Mouse (Mus musculus): ENCODE results near the gene Igsf21.

The Igsf21 gene

GRCm38 (mm10) chr4:140173746-140174399, 72.7 kb downstream of the Igsf21 start:
- POLR2A ChIA-PET, result interaction anchor here in 2 of 4 experiments (0.6 to 1.7 kb wide), 7 partner anchors 14 to 412 kb away, joined by 3 to 8 read pairs (median 3); no protein-coding TSS in a partner anchor
- CTCF ChIA-PET, result interaction anchor here (0.6 to 1.7 kb wide), 10 partner anchors 14 to 898 kb away, joined by 3 to 13 read pairs (median 5); no protein-coding TSS in a partner anchor

- POLR2A ChIA-PET, result interaction anchor here in 2 of 4 experiments (1.3 to 1.7 kb wide), 2 partner anchors 13 kb away, joined by 3 to 8 read pairs; no protein-coding TSS in a partner anchor
These were observed 73.5 kb downstream of the Igsf21 start for GRCm38 (mm10) chr4:140173084-140173483.

DNA sequence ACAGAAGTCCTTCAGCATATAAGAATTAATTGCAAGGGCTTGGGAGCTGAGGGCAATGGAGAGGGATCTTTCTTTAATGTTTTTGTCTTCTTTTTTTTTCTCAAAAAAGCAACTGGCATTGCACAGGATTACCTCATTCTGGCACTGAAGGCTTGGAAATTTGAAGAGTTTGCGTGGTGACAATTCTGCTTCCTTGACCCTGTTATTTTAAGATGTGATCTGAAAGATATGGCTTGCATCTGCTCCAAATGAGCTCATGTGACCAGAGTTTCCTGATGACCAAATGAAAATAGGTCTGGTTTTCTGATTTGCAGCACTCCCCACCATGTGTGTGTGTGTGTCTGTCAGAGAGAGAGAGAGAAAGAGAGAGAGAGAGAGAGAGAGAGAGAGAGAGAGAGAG, 74.7 kb downstream of the Igsf21 start:
- CTCF ChIA-PET, result interaction anchor here in 2 of 4 experiments (0.6 to 4.7 kb wide), 3 partner anchors 12 to 388 kb away, joined by 4 to 28 read pairs (median 5); no protein-coding TSS in a partner anchor
- POLR2A ChIA-PET, result interaction anchor here in 1 of 4 experiments (0.7 kb wide), 1 partner anchor 212 kb away, joined by 5 read pairs; no protein-coding TSS in a partner anchor

More at GRCm38 (mm10) chr4:140173084-140173483, 73.5 kb downstream of the Igsf21 start:
- CTCF ChIA-PET, result interaction anchor here in 3 of 4 experiments (1.2 to 1.7 kb wide), 3 partner anchors 13 to 20 kb away, joined by 4 to 7 read pairs (median 6); no protein-coding TSS in a partner anchor

GRCm38 (mm10) chr4:140171189-140171588, 75.4 kb downstream of the Igsf21 start:
- ChIA-PET CTCF (interaction anchor here in 3 of 4 experiments (1.1 to 4.7 kb wide), 4 partner anchors 11 to 18 kb away, joined by 3 to 28 read pairs (median 4); no protein-coding TSS in a partner anchor), POLR2A (interaction anchor here in 1 of 4 experiments (0.7 kb wide), 1 partner anchor 212 kb away, joined by 5 read pairs; no protein-coding TSS in a partner anchor)

DNA sequence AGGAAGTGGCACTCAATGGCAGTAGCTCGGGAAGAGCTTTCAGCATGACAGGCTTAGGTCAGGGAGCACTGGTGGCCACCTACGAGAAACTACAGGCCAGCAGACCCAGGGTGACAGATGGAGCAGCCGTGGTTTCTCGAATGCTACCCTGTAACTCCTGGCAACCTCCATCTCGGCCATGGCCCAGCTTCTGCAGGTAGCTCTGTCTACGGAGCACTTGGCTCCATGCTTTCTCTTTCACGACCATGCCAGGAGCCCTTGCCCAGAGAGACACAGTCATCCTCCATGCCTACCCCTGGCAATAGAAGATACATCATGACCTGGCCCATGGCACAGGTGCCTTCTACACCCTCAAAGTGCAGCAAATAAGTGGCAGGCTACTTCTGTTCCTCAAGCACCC, 80.7 kb downstream of the Igsf21 start:
- POLR2A ChIA-PET, result no interaction called here

DNA sequence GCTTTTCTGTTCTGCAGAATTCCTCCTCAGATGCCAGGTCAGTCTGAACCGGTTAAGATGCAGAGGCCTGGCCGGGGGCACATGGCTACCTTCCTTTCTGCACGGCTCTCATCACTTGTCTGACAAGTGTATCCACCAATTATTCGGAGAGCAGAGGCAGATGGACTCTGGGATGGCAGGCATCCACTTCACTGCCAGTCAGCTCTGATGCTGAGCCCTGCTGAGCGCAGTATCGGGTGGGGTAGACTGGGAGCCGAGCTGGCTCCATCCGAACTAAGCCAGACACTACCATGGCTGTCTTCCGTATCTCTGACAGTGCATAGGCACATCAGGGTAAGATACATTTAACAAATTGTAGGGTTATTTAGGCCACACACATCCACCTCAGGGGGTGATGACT, 81.9 kb downstream of the Igsf21 start:
- ChIA-PET POLR2A (interaction anchor here in 1 of 4 experiments (0.9 kb wide), 1 partner anchor 95 kb away, joined by 4 read pairs; no protein-coding TSS in a partner anchor), CTCF (interaction anchor here in 1 of 4 experiments (1.0 kb wide), 1 partner anchor 24 kb away, joined by 4 read pairs; no protein-coding TSS in a partner anchor)

More for the DNA sequence above, 80.7 kb downstream of the Igsf21 start:
- CTCF ChIA-PET, result interaction anchor here in 2 of 4 experiments (0.5 kb wide), 2 partner anchors 136 to 483 kb away, joined by 3 to 9 read pairs; no protein-coding TSS in a partner anchor

DNA sequence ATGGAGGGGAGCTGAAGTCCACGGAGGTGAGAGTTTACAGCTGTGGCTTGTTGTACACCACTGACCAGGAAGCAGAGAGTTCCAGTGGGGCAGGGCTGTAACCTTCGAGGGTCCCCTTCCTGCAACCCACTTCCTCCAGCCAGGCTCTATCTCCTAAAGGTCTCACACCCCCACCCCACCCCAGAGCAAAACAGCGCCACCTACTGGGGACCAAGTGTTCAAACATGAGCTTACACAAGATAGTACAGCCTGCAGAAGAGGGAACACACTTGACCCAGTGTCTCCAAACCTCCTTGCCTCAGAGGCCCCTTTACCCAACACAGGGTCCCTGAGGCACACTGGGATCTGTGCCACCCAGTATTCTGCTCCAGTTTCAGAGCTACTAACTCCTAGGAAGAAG, 87.0 kb downstream of the Igsf21 start:
- POLR2A ChIA-PET, result interaction anchor here (0.6 to 2.5 kb wide), 13 partner anchors 9 to 253 kb away, joined by 3 to 20 read pairs (median 4); no protein-coding TSS in a partner anchor

GRCm38 (mm10) chr4:140154899-140155463, 91.6 kb downstream of the Igsf21 start:
- ChIA-PET POLR2A (interaction anchor here in 2 of 4 experiments (0.6 to 0.8 kb wide), 4 partner anchors 13 to 643 kb away, joined by 3 to 4 read pairs (median 3); no protein-coding TSS in a partner anchor), CTCF (interaction anchor here in 3 of 4 experiments (0.6 to 1.7 kb wide), 9 partner anchors 11 to 1129 kb away, joined by 3 to 9 read pairs (median 3); no protein-coding TSS in a partner anchor)

More for the DNA sequence above, 87.0 kb downstream of the Igsf21 start:
- CTCF ChIA-PET, result interaction anchor here (0.5 to 2.1 kb wide), 97 partner anchors 9 to 1409 kb away, joined by 3 to 28 read pairs (median 4); no protein-coding TSS in a partner anchor

DNA sequence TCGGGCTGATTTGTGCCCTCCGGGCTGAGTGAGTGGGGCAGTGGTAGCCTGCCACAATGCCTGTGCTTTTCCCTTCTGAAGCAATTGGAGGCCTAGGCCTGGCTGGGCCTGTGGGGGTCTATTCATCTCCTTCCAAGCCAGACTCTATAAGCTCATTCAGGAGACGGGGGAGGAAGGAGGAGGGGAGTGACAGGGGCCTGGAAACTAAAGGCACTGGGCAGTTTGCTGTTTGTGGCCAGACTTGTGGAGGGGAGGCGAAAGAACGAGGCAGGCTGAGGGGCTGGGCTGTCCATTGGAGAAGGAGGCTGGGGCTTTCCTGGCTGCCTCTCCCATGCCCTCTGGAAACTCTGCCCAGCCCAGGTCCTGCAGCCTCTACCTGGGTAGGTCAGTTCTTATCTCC, 92.1 kb downstream of the Igsf21 start:
- CTCF ChIA-PET, result interaction anchor here in 2 of 4 experiments (0.6 to 1.7 kb wide), 6 partner anchors 11 to 1130 kb away, joined by 3 to 9 read pairs (median 4); no protein-coding TSS in a partner anchor
- POLR2A ChIA-PET, result interaction anchor here in 2 of 4 experiments (0.6 to 0.8 kb wide), 3 partner anchors 14 to 94 kb away, joined by 3 to 4 read pairs (median 3); no protein-coding TSS in a partner anchor

- CTCF ChIA-PET, result interaction anchor here in 3 of 4 experiments (0.8 to 2.2 kb wide), 24 partner anchors 10 to 419 kb away, joined by 3 to 10 read pairs (median 4); no protein-coding TSS in a partner anchor
- POLR2A ChIA-PET, result interaction anchor here in 2 of 4 experiments (0.6 to 1.5 kb wide), 5 partner anchors 81 to 380 kb away, joined by 3 read pairs; no protein-coding TSS in a partner anchor
These were observed 92.9 kb downstream of the Igsf21 start for GRCm38 (mm10) chr4:140153711-140154114.

DNA sequence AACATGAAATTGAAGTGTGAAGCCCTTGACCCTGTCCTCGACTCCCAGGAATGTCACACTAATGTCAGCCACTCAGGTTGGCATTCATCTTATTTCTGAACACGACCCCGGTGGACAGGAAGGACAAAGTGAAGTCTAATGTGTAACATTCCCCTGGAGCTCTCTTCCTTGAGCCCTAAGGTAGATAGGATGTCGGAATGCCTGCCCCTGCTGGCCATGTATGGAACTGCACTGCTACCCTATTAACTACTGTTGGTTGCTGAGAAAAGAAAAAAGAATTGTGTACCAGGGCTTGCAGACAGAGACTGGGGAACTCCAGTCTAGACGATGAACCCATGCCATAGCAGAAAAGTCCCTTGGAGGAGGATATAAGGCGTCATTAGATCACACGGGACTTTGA, 93.5 kb downstream of the Igsf21 start:
- POLR2A ChIA-PET, result interaction anchor here in 2 of 4 experiments (0.6 to 1.5 kb wide), 6 partner anchors 53 to 381 kb away, joined by 3 to 4 read pairs (median 3); no protein-coding TSS in a partner anchor

GRCm38 (mm10) chr4:140149706-140150105, 96.9 kb downstream of the Igsf21 start:
- ChIA-PET CTCF (interaction anchor here in 3 of 4 experiments (0.5 to 3.1 kb wide), 5 partner anchors 10 to 531 kb away, joined by 3 to 22 read pairs (median 5); no protein-coding TSS in a partner anchor), POLR2A (interaction anchor here in 3 of 4 experiments (0.5 to 3.2 kb wide), 3 partner anchors 11 to 977 kb away, joined by 3 to 20 read pairs (median 4); no protein-coding TSS in a partner anchor)

More for the DNA sequence above, 93.5 kb downstream of the Igsf21 start:
- CTCF ChIA-PET, result interaction anchor here (0.5 to 2.2 kb wide), 54 partner anchors 8 to 784 kb away, joined by 3 to 11 read pairs (median 3); no protein-coding TSS in a partner anchor

GRCm38 (mm10) chr4:140147857-140148695, 98.5 kb downstream of the Igsf21 start:
- CTCF ChIA-PET, result interaction anchor here (0.6 to 3.1 kb wide), 13 partner anchors 9 to 261 kb away, joined by 3 to 22 read pairs (median 3); no protein-coding TSS in a partner anchor
- POLR2A ChIA-PET, result interaction anchor here (0.5 to 3.2 kb wide), 14 partner anchors 9 to 390 kb away, joined by 3 to 20 read pairs (median 3); partner anchors contain the start of gene Klhdc7a (in 1 of the 4)

DNA sequence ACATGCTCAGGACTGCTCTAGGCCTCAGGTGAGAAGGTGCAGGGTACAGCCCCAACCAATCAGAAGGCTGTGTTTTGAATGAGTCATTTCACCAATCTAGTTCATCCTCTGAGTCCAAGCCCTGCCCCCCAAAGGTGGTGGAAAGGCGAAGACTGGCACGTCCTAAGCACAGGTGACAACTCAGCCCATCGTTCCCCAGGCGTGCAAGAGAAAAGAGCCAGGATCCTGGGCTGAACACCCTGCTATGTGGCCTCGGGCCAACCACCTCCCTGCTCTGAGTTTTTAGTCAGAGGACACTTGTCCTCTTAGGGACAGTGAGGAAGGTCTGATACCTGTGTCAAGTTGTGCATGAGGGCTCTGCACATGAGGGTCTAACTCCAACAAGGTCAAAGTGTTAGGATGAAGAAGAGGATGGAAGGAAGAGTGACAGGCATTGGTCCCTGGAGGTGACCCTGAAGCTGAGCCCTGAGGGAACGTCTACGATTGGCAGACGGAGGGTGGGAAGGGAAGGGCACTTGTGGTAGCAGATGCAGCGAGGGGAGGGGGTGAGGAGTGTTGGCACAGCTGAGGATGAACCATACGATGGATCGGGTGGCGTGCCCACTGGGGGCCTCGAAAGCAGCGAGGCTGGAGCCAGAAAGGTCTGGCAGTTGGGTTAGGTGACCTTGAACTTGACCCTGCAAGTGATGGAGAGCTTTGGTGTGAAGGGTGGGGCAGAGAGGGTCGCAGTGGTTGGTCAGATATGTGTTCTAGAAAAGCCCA, 99.3 kb downstream of the Igsf21 start:
- ChIA-PET POLR2A (interaction anchor here (1.0 to 3.2 kb wide), 7 partner anchors 8 to 109 kb away, joined by 3 to 20 read pairs (median 3); no protein-coding TSS in a partner anchor), CTCF (interaction anchor here (0.5 to 3.1 kb wide), 14 partner anchors 8 to 262 kb away, joined by 3 to 22 read pairs (median 3); no protein-coding TSS in a partner anchor)

DNA sequence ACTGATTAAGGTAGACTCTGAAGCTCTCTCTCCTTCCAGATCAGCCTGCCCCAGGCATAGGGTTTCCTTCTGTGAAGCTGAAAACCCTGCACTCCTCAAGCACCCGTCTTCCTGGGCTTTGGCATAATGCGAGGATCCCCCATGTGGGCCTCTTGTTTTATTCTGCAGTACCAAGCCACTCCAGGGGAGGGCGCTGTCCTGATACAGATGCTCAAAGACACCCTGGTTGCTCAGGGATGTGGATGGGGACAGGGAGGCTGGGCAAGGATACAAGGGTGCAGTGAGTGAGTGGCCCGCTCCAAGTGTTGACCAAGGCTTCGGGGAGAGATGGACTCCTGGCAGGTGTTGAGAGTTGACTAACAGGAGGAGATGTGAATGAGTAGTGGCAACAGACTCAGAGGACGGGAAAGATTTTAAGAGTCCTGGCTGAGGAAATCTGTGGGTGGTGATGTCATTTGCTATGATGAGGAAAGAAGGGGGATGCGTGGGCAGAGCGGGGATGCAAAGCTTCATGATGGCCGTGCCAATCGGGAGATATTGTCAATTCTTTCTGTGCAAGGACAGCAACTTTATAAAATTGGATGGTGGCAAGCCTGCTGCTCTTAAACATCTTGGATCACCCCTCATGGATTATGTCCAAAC, 102.6 kb downstream of the Igsf21 start:
- CTCF ChIA-PET, result interaction anchor here (0.6 to 2.6 kb wide), 34 partner anchors 8 to 403 kb away, joined by 3 to 10 read pairs (median 4); no protein-coding TSS in a partner anchor

More for the DNA sequence above, 102.6 kb downstream of the Igsf21 start:
- POLR2A ChIA-PET, result interaction anchor here in 1 of 4 experiments (1.0 kb wide), 1 partner anchor 16 kb away, joined by 3 read pairs; no protein-coding TSS in a partner anchor
